Mouse (Mus musculus) forebrain, embryonic 14.5 days (tissue): Measurements from ENCODE around the gene Cpne1. TPM values are rescaled to one million over a fixed set of nuclear protein-coding genes. Genes with fewer than 3 reads are reported as not detected.
"Not testable (repeated sequence)": the region's sequence is repeated elsewhere in the genome, so short reads cannot be mapped to it uniquely, and the experiment has no call there.

ENCODE experiments used
- ATAC-seq: fragments of 200-750 bp; cut with Nextera tagmentation; 2 replicates; pipeline ENCODE4 v1.8.0; 2017; ENCODE audit warnings: mild to moderate bottlenecking, moderate library complexity
- DNase-seq: peaks from one replicate; pipeline ENCODE4 v3.0.0-alpha.2; 2015; ENCODE audit warnings: low spot score
- H3K27ac ChIP-seq: fragments of 300-500 bp; sonication (generic); 2 replicates; pipeline ENCODE4 v1.5.1; 2014; ENCODE audit warnings: low read depth, mild to moderate bottlenecking, control low read depth, low read length, moderate library complexity
- H3K27me3 ChIP-seq: fragments of 300-500 bp; sonication (generic); replicated peaks from 2 replicates; pipeline ENCODE4 v1.6.1; 2014; ENCODE audit warnings: low read length, control low read depth, mixed read lengths; ENCODE audit not compliant: control insufficient read depth, insufficient read depth
- H3K36me3 ChIP-seq: fragments of 300-500 bp; sonication (generic); 2 replicates; pipeline ENCODE4 v1.6.1; 2014; ENCODE audit warnings: low read length, control low read depth; ENCODE audit not compliant: control insufficient read depth, insufficient read depth
- H3K4me1 ChIP-seq: fragments of 300-500 bp; sonication (generic); 2 replicates; pipeline ENCODE4 v1.6.1; 2014; ENCODE audit warnings: antibody characterized with exemption, low read length, control low read depth; ENCODE audit not compliant: control insufficient read depth, insufficient read depth
- H3K4me2 ChIP-seq: fragments of 300-500 bp; sonication (generic); 2 replicates; pipeline ENCODE4 v1.6.1; 2014; ENCODE audit warnings: mild to moderate bottlenecking, control low read depth, low read length
- H3K4me3 ChIP-seq: fragments of 300-500 bp; sonication (generic); 2 replicates; pipeline ENCODE4 v1.5.1; 2014; ENCODE audit warnings: low read depth, low read length, control low read depth
- H3K9ac ChIP-seq: fragments of 300-500 bp; sonication (generic); 2 replicates; pipeline ENCODE4 v1.6.1; 2014; ENCODE audit warnings: mild to moderate bottlenecking, low read length, control low read depth, moderate library complexity
- H3K9me3 ChIP-seq: fragments of 300-500 bp; sonication (generic); replicated peaks from 2 replicates; pipeline ENCODE4 v1.6.1; 2016; ENCODE audit warnings: low read length, control low read depth, mixed read lengths; ENCODE audit not compliant: control insufficient read depth
- WGBS: fragments of 180-500 bp; shearing (Covaris S2); extraction: QIAGEN DNeasy Blood & Tissue Kit; methylation state at CpG from one replicate; pipeline ENCODE4 v1.1.7; 2014; 5-methylcytosine and 5-hydroxymethylcytosine counted together
- polyA plus RNA-seq: library from polyadenylated mRNA; unstranded; fragments of >200 nt; fragmentation: Nextera tagmentation; extraction: Ambion mirVana; gene quantifications from 2 replicates; pipeline ENCODE4 v1.2.1, GENCODE M21; 2014

Cpne1 gene
- polyA plus RNA-seq, 1 experiment from 2014 or later, result 18.5 TPM

GRCm38 (mm10) chr2:156135695-156136094, 23.9 kb upstream of the Cpne1 start:
- H3K9ac ChIP-seq, result no peak overlapping the region
- 85% methylated on average over 6 of the region's 6 CpGs for WGBS

DNA sequence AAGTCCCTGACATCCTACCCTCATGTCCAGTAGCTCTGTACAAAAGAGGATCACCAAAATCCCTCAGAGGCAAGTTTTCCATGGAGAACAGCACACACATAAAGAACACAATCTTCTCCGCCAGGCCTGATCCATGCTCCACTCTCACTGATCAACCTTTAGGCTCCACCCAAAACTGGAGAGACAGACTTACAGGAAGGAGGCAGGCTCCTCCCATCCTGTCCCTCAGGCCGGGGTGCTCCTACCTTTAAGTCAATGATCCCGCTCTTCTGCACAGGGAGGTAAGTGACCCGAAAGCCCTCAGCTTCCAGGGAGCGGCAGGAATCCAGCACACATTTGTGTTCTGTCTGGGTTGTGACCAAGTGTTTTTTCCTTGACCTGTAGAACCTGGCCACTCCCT, 22.4 kb upstream of the Cpne1 start:
- H3K27me3 ChIP-seq, result no peaks in the 10 kb centered on the region
- 89% methylated on average over 5 of the region's 5 CpGs for WGBS
- no peak overlapping the region for H3K9ac ChIP-seq
- no peak overlapping the region for H3K4me2 ChIP-seq
- DNase-seq, result no peak
- H3K36me3 ChIP-seq, result peaks cover 15% of the 10 kb centered on the region
- no peak overlapping the region for H3K4me3 ChIP-seq
- no peaks in the 10 kb centered on the region for H3K9me3 ChIP-seq
- H3K27ac ChIP-seq, result no peak overlapping the region
- no peak for ATAC-seq
- no peaks in the 10 kb centered on the region for H3K4me1 ChIP-seq

More at GRCm38 (mm10) chr2:156135695-156136094, 23.9 kb upstream of the Cpne1 start:
- DNase-seq (no peak), ATAC-seq (no peak)
- Histone ChIP-seq H3K27me3 (no peaks in the 10 kb centered on the region), H3K27ac (no peak overlapping the region), H3K4me2 (no peak overlapping the region), H3K4me3 (no peak overlapping the region), H3K36me3 (peaks cover 18% of the 10 kb centered on the region), H3K4me1 (no peaks in the 10 kb centered on the region), H3K9me3 (no peaks in the 10 kb centered on the region)

GRCm38 (mm10) chr2:156126992-156127391, 15.2 kb upstream of the Cpne1 start, which contains the start of gene Gm28036:
Gene Gm28036 (minus strand): TSS chr2:156127092.
- Histone ChIP-seq H3K4me3 (no peak within 1 kb of the TSS), H3K4me2 (no peak within 1 kb of the TSS), H3K36me3 (peaks cover 33% of the 10 kb centered on the region), H3K9me3 (no peaks in the 10 kb centered on the region), H3K27ac (no peak within 1 kb of the TSS), H3K9ac (no peak within 1 kb of the TSS), H3K27me3 (no peaks in the 10 kb centered on the region), H3K4me1 (no peaks in the 10 kb centered on the region)
- ATAC-seq, result no peak
- WGBS, result 97% methylated on average over 5 of the region's 5 CpGs
- no peak for DNase-seq

GRCm38 (mm10) chr2:156123731-156124130, 12.0 kb upstream of the Cpne1 start:
- WGBS, result 97% methylated on average over 5 of the region's 5 CpGs

DNA sequence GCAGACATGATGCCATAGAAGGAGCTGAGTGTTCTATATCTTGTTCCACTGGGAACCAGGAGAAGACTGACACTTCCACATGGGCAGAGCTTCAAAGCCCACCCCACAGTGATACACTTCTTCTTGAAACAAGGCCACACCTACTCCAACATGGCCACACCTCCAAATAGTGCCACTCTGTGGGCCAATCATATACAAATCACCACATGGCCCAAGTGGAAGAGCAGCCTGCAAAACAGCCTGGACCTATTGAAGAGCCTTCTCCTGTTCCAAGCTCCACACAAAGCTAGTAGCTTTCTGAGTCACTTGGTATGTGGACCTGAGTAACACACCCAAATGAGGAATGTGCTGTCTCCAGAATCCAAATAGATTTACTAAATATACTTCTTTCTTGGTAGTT, 7.8 kb upstream of the Cpne1 start:
- Histone ChIP-seq H3K9ac (no peak overlapping the region), H3K9me3 (no peaks in the 10 kb centered on the region), H3K4me1 (no peaks in the 10 kb centered on the region), H3K27me3 (no peaks in the 10 kb centered on the region), H3K27ac (no peak overlapping the region), H3K36me3 (peaks cover 12% of the 10 kb centered on the region), H3K4me3 (no peak overlapping the region), H3K4me2 (no peak overlapping the region)
- ATAC-seq (no peak), DNase-seq (no peak)

More at GRCm38 (mm10) chr2:156123731-156124130, 12.0 kb upstream of the Cpne1 start:
- Histone ChIP-seq H3K9ac (no peak overlapping the region), H3K9me3 (no peaks in the 10 kb centered on the region), H3K27me3 (no peaks in the 10 kb centered on the region), H3K36me3 (peaks cover 24% of the 10 kb centered on the region), H3K4me1 (no peaks in the 10 kb centered on the region), H3K4me2 (no peak overlapping the region), H3K27ac (no peak overlapping the region), H3K4me3 (no peak overlapping the region)
- ATAC-seq (no peak), DNase-seq (no peak)

- not testable (repeated sequence) for H3K27me3 ChIP-seq, H3K4me1 ChIP-seq, DNase-seq, H3K9me3 ChIP-seq, ATAC-seq, H3K36me3 ChIP-seq
- Histone ChIP-seq H3K9ac (peak overlapping the region; percentile 97; the same call in 1 of the 2 replicates), H3K4me3 (peak overlapping the region; percentile 77), H3K27ac (peak overlapping the region; percentile 93; the same call in 1 of the 2 replicates), H3K4me2 (peak overlapping the region; percentile 49)
- WGBS, result 19% methylated on average over 5 of the region's 5 CpGs
Measured at GRCm38 (mm10) chr2:156112080-156112423, 287 bp upstream of the Cpne1 start.

GRCm38 (mm10) chr2:156110627-156111357, 973 bp downstream of the Cpne1 start:
- DNase-seq, result peak; percentile 63
- Histone ChIP-seq H3K4me1 (peaks cover 9% of the 10 kb centered on the region), H3K27me3 (no peaks in the 10 kb centered on the region), H3K9me3 (no peaks in the 10 kb centered on the region), H3K27ac (peak overlapping the region; percentile 93), H3K36me3 (no peaks in the 10 kb centered on the region), H3K9ac (peak overlapping the region; percentile 97), H3K4me3 (peak overlapping the region; percentile 77), H3K4me2 (peak overlapping the region; percentile 75)
- WGBS, result 1% methylated on average over 16 of the region's 16 CpGs
- ATAC-seq, result peak; percentile 61

DNA sequence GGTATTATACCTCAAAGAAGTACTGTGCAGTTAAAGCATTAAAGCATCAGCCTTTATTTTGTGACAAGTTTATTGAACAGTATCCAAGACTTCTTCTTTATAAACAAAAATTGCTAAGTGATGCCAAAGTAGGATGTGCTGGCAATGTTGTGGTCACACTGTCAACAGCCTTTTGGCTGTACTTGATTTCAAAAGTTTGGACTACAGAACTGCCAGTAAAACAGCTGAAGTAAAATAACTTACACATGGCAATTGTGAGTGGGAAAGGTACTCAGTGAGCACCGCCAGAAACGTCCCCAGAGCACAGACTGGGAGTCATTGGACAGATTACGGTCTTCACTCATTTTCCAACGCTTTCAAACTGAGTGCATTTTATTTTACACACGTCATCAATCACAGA, 19.8 kb downstream of the Cpne1 start:
- Histone ChIP-seq H3K9ac (no peak overlapping the region), H3K4me1 (no peaks in the 10 kb centered on the region; the same call in 1 of the 2 replicates), H3K9me3 (no peaks in the 10 kb centered on the region), H3K27ac (no peak overlapping the region), H3K27me3 (no peaks in the 10 kb centered on the region), H3K4me3 (no peak overlapping the region), H3K36me3 (peaks cover 32% of the 10 kb centered on the region), H3K4me2 (no peak overlapping the region)
- DNase-seq (no peak), ATAC-seq (no peak)
- WGBS, result 80% methylated on average over 5 of the region's 5 CpGs

GRCm38 (mm10) chr2:156089799-156090198, 22.0 kb downstream of the Cpne1 start:
- DNase-seq (peak; percentile 48), ATAC-seq (peak; percentile 15; the same call in 1 of the 2 replicates)
- no peak overlapping the region for H3K4me2 ChIP-seq
- no peaks in the 10 kb centered on the region for H3K9me3 ChIP-seq
- 31% methylated on average over 1 of the region's 1 CpGs for WGBS
- H3K36me3 ChIP-seq, result peaks cover 12% of the 10 kb centered on the region
- no peak overlapping the region for H3K4me3 ChIP-seq
- H3K4me1 ChIP-seq, result no peaks in the 10 kb centered on the region; the same call in 1 of the 2 replicates
- H3K27me3 ChIP-seq, result no peaks in the 10 kb centered on the region
- H3K9ac ChIP-seq, result no peak overlapping the region
- H3K27ac ChIP-seq, result no peak overlapping the region
